Mouse (Mus musculus): Measurements from ENCODE around the gene Pip4k2a.

- no peak for TF ChIP-seq CTCF (IDR thresholded peaks at IDR 0.05; ENCODE audit: low read depth, low read length)
- TF ChIP-seq GATA1 (IDR thresholded peaks at IDR 0.05; ENCODE audit: borderline replicate concordance, low read length) = no peak
- no peak for TF ChIP-seq TAL1 (conservative IDR thresholded peaks at IDR 0.05; ENCODE audit: low read depth, low read length)
- no peak for TF ChIP-seq POLR2AphosphoS5 (IDR thresholded peaks at IDR 0.05; ENCODE audit: insufficient replicate concordance, low read depth, low read length)
Observed at GRCm38 (mm10) chr2:18841051-18841450, 156.9 kb downstream of the Pip4k2a start.

Measured in G1E (cell line).